Comparison of ENCODE assay signal across 8 mouse cellular contexts in the genomic region with DNA sequence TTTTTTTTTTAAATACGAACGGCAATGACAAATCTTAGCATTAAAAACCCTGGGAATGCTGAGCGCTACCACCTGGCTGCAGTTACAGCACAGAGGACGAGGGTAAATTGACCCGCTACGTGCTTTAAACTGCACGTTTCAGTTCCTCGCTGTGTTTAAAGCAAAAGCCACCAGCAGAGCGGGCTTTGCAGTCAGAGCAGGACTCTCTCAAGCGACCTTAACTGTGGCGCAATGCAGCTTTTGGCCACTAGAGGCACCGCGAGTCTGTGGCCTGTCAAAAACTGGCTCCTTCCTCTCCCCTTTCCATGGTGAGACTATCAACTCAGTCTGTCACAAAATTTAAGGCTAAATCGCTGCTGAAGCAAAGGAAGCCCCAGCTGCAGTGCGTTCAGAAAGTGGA. TPM values are rescaled to one million over a fixed set of nuclear protein-coding genes. Genes with fewer than 3 reads are reported as not detected.
DNase-seq lines count a peak whose midpoint lies in the region; ATAC-seq lines count a peak whose summit lies in the region.

No protein-coding gene starts in this region.

- peaks cover 19% of the 10 kb centered on the region for H3K4me1 ChIP-seq in hindbrain, embryonic 12.5 days
- peaks cover 13% of the 10 kb centered on the region for H3K4me1 ChIP-seq in lung, embryonic 16.5 days (replicated peaks; ENCODE audit: control insufficient read depth, insufficient read depth, low read length)

- peak overlapping the region; percentile 90 for H3K4me3 ChIP-seq in hindbrain, embryonic 12.5 days
- peak overlapping the region; percentile 74 for H3K4me3 ChIP-seq in lung, embryonic 16.5 days (ENCODE audit: low read length)

- H3K9ac ChIP-seq in hindbrain, embryonic 12.5 days = peak overlapping the region; percentile 46
- peak overlapping the region; percentile 45 for H3K9ac ChIP-seq in lung, embryonic 16.5 days (ENCODE audit: low read length)

- H3K4me2 ChIP-seq in hindbrain, embryonic 12.5 days (replicated peaks) = peak overlapping the region; percentile 82
- peak overlapping the region; percentile 92 for H3K4me2 ChIP-seq in lung, embryonic 16.5 days (ENCODE audit: low read depth, low read length)

- peak; percentile 94 for DNase-seq in ZHBTc4 (ENCODE audit: low read depth, low spot score)
- DNase-seq in cerebellum, postnatal 14 days = peak; percentile 96 to 97
- peak; percentile 96 to 99 for DNase-seq in frontal cortex, postnatal 25 days (ENCODE audit: low spot score in 2 of 2)
- DNase-seq in layer of hippocampus, postnatal 10 days (ENCODE audit: low spot score in 2 of 2) = peak; percentile 98 to 99
- DNase-seq in retina, adult 2 months (ENCODE audit: low read depth, low spot score) = peak; percentile 53
- DNase-seq in thymus, postnatal 4 days = peak; percentile 83

- no peak for ATAC-seq in hindbrain, embryonic 12.5 days (ENCODE audit: low FRiP score)
- ATAC-seq in lung, embryonic 16.5 days (ENCODE audit: low read depth) = peak; percentile 16

- H3K36me3 ChIP-seq in hindbrain, embryonic 12.5 days = no peaks in the 10 kb centered on the region
- H3K36me3 ChIP-seq in lung, embryonic 16.5 days (ENCODE audit: control insufficient read depth, insufficient read depth, low read length) = no peaks in the 10 kb centered on the region

- no peaks in the 10 kb centered on the region for H3K9me3 ChIP-seq in hindbrain, embryonic 12.5 days (replicated peaks)
- H3K9me3 ChIP-seq in lung, embryonic 16.5 days (ENCODE audit: control insufficient read depth, low read length) = peaks cover 3% of the 10 kb centered on the region; the same call in 1 of the 2 replicates

- H3K27ac ChIP-seq in hindbrain, embryonic 12.5 days = peak overlapping the region; percentile 99
- peak overlapping the region; percentile 79 for H3K27ac ChIP-seq in lung, embryonic 16.5 days (ENCODE audit: low read length)

- H3K27me3 ChIP-seq in hindbrain, embryonic 12.5 days = no peaks in the 10 kb centered on the region
- peaks cover 8% of the 10 kb centered on the region for H3K27me3 ChIP-seq in lung, embryonic 16.5 days (ENCODE audit: control insufficient read depth, insufficient read depth, low read depth, low read length)

- under 1% methylated on average over 15 of the region's 15 CpGs for WGBS in hindbrain, embryonic 12.5 days
- 0% methylated on average over 15 of the region's 15 CpGs for WGBS in lung, embryonic 16.5 days

RNA-seq across cellular contexts. Expression of gene Gas1, which starts 1.3 kb away (rescaled TPM):
- 159 and 173 TPM in 2 replicates for polyA plus RNA-seq in hindbrain, embryonic 12.5 days (2016; fragmentation: Nextera tagmentation; extraction: Ambion mirVana)
- 10 to 100 TPM; 12.9 to 14.0 TPM for total RNA-seq in layer of hippocampus, postnatal 10 days (2021)
- polyA plus RNA-seq in lung, embryonic 16.5 days (2015; fragmentation: Nextera tagmentation; extraction: Ambion mirVana) = 11.2 and 12.5 TPM in 2 replicates

Comparison
In these comparisons a context has a peak if more than half of its experiments do, and no peak if none do; other contexts are left out.
1. RNA of gene Gas1, which starts 1.3 kb away (polyA plus RNA-seq): 159 to 173 TPM in hindbrain, embryonic 12.5 days; 11.2 to 12.5 TPM in lung, embryonic 16.5 days; every median in the first group is over 10 times any median in the second.
2. Peak in every context shown above with its lines, with median percentiles within 50 percentile points of each other: DNase-seq.